Mouse (Mus musculus): Measurements from ENCODE around the gene Idua.

DNA sequence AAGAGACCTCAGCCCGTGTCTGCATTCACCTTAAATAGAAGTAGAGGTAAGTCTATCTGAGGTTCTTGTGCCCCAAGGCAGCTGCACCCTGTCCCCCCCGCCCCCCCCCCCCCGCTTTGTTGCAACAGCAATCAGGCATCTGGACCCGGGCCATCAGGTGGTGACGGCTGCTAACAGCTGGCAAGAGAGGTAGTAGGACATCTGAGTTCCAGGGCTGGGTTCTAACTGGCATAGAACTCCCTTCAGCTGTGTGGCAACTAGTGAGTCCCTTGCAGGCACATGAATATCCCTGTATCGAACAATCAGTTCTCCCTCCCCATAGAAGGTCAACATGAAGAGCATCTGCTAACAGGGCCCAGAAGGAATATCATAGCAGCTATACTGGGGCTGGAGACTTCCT, 51.8 kb downstream of the Idua start:
- TF ChIP-seq POLR2A (IDR thresholded peaks at IDR 0.05; ENCODE audit: borderline replicate concordance, extremely low read depth, insufficient read depth, insufficient read length, poor library complexity, severe bottlenecking) (no peak), CTCF (IDR thresholded peaks at IDR 0.05; ENCODE audit: borderline replicate concordance, extremely low read depth, insufficient read depth, insufficient read length) (no peak)
